Mouse (Mus musculus) retina, postnatal 1 day (tissue): ENCODE measurements around the gene Hacl1.

Experiments
- DNase-seq: peaks from one replicate; pipeline ENCODE4 v3.0.0-alpha.2; 2012

The Hacl1 gene

DNA sequence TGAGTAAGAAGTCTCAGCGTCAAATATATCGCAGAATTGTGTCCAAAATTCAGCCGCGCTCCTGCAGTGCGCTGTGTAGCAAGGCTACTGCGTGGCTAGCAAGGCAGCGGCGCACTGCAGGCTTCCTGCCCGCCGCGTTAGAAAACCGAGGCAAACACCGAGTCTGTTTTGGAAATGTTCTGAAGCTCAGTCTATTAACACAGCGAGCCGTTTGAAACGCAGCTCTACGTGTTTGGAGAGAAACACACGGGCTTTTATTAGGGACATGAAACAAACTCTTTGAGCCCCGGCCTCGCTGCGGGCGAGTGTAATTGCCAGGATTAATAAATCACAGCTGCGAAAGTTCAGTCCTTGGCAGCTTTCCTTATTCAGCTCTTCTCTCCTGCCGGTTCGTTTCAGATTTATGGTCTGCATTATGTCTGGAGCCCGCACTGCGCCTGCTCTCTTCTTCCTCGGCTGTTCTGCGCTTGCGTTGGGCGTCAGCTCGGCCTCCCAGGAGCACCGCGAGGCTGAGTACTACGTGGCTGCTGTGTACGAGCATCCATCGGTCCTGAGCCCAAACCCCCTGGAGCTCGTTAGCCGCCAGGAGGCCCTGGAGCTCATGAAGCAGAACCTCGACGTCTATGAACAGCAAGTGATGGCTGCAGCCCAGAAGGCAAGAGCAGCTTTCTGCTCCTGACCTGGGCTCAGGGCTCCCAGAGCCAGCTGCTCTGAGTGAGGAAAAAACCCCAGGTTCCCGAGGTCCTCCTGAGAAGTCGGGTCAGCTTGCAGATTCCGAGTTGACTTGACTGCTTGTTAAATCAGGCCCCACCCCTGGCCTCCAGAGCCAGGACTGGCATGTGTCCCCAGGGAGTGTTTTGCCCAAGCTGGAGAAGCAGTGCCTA is 20.8 kb upstream of the Hacl1 start:
- peak; percentile 89 for DNase-seq

GRCm38 (mm10) chr14:31660312-31661093 is 19.4 kb upstream of the Hacl1 start:
- DNase-seq, result no peak

- DNase-seq, result peak; percentile 54
Measured at GRCm38 (mm10) chr14:31659501-31660181, 18.6 kb upstream of the Hacl1 start.

- no peak for DNase-seq
Measured at GRCm38 (mm10) chr14:31658126-31658680, 17.1 kb upstream of the Hacl1 start.

- peak; percentile 78 for DNase-seq
Measured at GRCm38 (mm10) chr14:31656857-31657645, 16.0 kb upstream of the Hacl1 start.

- DNase-seq, result no peak
Measured at GRCm38 (mm10) chr14:31656386-31656785, 15.3 kb upstream of the Hacl1 start.

DNA sequence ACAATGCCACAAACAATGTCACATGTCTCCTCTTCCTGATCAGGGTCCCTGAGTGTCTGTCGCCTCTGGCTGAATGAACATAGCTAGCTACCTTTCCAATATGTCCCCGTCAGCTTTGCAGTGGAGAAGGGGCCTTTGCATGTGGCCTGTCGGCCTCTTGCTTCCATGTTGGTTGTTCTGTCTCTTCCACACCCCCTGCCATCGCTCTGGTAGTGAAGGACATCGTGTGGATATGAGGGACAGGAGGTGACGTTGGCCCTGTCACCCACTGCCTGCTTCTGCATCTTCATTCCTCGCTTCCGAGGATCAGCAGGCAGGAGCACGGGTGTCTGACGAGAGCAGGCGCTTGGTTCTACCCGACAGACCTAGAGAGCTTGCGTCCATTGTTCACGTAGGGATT is 14.3 kb upstream of the Hacl1 start:
- no peak for DNase-seq

GRCm38 (mm10) chr14:31654816-31655215 is 13.7 kb upstream of the Hacl1 start:
- DNase-seq, result no peak

DNA sequence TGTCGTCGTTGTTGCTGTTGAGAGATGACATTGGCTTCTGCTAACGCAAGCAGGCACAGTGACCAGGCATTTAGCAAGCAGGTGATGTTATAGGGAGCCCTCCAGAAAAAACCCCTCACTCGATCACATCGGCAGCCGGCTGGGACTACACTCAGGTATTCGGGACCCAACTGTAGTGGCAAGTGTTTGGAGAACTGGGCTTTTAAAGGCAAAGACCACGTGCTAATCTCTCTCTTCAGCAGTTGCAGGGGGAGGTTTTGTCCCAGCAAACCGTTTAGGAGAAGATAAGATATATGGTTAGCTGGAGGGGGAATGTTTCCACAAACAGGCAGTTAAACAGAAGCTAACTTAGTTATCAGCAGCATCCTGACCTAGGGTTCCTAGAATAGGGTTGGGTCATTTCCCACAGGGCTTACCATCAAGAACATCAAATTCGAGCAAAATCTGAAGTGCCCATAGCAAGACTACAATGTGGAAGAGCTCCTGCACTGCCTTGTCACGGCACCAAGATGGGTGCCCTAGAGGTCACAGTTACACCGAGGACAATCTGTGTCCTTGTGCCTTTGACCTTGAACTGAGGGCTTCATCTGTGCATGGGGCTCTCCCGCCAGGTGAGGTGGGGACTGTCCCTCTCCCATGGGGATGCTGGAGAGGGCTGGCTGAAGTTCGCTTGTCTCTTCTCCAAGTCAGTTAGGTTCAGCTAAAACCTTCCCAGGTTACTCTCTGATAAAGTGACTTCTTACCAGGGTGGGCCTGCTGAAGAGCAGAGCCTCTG is 12.2 kb upstream of the Hacl1 start:
- no peak for DNase-seq

DNA sequence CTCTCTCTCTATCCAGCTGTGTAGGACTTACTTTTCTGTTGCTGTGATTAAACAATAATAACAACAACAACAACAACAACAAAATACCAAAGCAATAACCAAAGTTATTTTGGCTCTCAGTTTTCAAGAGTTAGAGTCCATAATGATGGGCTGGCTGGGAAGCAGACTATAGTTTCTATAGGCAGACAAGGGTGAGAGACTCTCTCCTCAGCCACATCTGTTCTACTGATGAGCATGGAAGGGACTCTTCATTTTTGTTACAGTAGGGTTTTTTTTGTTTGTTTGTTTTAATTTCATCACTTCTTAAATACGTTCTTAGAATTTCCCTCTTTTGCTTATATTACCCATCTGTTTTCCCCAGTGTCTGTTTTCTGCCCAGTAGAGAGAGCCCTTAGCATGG is 11.5 kb upstream of the Hacl1 start:
- no peak for DNase-seq

- no peak for DNase-seq
Measured at GRCm38 (mm10) chr14:31652106-31652505, 11.0 kb upstream of the Hacl1 start.

GRCm38 (mm10) chr14:31651206-31651605 is 10.1 kb upstream of the Hacl1 start:
- DNase-seq, result no peak

DNA sequence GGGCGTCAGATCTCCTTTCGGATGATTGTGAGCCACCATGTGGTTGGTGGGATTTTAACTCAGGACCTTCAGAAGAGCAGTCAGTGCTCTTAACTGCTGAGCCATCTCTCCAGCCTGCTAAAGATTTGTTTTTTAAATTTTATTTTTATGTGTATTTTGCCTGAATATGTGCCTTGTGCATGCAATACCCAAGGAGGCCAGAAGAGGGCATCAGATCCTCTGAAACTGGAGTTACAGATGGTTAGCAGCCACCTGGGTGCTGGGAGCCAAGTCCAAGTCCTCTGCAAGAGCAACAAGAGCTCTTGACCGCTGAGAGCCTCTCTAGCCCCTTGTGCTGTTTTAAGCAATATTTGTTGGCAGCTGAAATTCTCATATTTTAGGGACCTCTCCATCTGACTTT is 9.3 kb upstream of the Hacl1 start:
- no peak for DNase-seq

DNA sequence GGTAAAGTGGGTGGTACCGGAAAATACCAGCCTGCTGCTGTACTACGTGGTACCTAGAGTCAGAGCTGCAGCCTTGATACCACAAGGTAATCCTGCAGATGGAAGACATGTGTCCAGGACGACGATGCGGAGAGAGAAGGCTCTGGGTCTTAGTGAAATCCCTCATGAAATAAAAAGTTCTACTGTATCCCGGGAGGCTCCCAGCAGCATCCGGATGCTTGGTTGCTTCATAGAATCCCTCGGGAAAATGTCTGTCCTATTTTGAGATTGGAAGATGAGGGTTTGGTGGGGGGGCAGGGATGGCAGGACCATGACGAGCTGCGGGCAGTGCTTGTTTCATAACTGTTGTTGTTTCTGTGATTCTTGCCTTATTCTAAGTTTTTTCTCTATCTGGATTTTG is 6.9 kb upstream of the Hacl1 start:
- DNase-seq, result no peak

DNA sequence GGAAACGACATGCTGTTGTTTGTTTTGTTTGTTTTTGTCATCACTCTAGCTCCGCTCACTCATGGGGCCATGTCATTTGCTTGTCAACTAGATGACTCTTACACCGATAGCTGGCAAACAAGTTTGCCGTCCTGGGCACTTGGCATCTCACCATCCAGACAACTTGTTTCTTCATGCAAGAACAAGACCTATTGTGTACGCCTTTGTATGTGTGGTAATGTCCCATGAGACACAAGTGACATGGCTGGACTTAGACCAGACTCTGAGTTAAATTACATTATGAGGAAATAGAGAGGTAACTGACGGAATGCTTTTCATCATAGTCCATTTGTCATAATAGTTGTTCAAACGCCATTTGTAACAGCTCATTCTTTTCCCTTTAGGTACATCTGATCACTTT is 4.8 kb upstream of the Hacl1 start:
- DNase-seq, result no peak

- DNase-seq, result peak; percentile 33
Measured at GRCm38 (mm10) chr14:31644931-31645547, 4.0 kb upstream of the Hacl1 start.

GRCm38 (mm10) chr14:31644183-31644830 is 3.2 kb upstream of the Hacl1 start:
- DNase-seq, result no peak

- no peak for DNase-seq
Measured at GRCm38 (mm10) chr14:31641506-31642155, 545 bp upstream of the Hacl1 start.

GRCm38 (mm10) chr14:31640346-31640889 is 668 bp downstream of the Hacl1 start, which contains the start of gene Gm49387:
TSS of gene Gm49387 (minus strand) at chr14:31640878.
- DNase-seq, result no peak

DNA sequence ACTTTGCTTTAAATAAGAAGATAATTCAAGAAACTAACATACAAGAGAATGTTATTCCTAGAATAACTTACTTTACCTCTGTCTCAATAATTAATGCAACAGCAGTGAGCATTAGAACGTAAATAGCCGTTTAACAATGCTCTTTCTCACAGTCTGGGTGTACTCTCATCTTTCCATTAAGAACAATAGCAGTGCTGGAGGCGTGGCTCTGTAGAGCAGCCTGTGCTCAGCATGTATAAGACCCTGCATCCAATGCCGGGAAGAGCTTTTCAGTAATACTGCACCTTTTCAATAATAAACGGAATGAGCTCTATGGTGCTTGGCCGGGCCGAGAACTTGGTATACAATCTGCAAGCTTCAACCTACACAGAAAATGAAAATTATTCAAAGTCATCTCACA is 10.4 kb downstream of the Hacl1 start:
- DNase-seq, result peak; percentile 11
